Mouse (Mus musculus): ENCODE measurements around the gene Prkd1. TPM values are rescaled to one million over a fixed set of nuclear protein-coding genes. Genes with fewer than 3 reads are reported as not detected.
A peak's percentile ranks its signal among the peaks of the same experiment; 100 is the strongest.

Gene Prkd1
- polyA plus RNA-seq, 1 experiment from 2014 or later: 4.0 TPM

GRCm38 (mm10) chr12:50599370-50599769, 49.5 kb downstream of the Prkd1 start:
- H3K27ac ChIP-seq (ENCODE audit: low read length): no peak overlapping the region
- H3K4me1 ChIP-seq (ENCODE audit: insufficient read depth, low read depth, low read length): no peaks in the 10 kb centered on the region
- no peak overlapping the region for H3K9ac ChIP-seq (replicated peaks; ENCODE audit: low read depth)
- H3K27me3 ChIP-seq (replicated peaks; ENCODE audit: insufficient read depth, low read length): no peaks in the 10 kb centered on the region
- ATAC-seq (no peak), DNase-seq (ENCODE audit: low spot score) (no peak)
- no peak for TF ChIP-seq CTCF (IDR thresholded peaks at IDR 0.05)
- TF ChIP-seq EP300 (IDR thresholded peaks at IDR 0.05): no peak
- 48% methylated on average over 1 of the region's 1 CpGs for WGBS
- H3K36me3 ChIP-seq (ENCODE audit: insufficient read depth, low read length): no peaks in the 10 kb centered on the region
- H3K4me2 ChIP-seq (replicated peaks; ENCODE audit: low read depth, low read length): no peak overlapping the region
- H3K9me3 ChIP-seq (ENCODE audit: low read length): no peaks in the 10 kb centered on the region
- H3K4me3 ChIP-seq (ENCODE audit: low read depth, low read length): no peak overlapping the region

GRCm38 (mm10) chr12:50598053-50598988, 50.6 kb downstream of the Prkd1 start:
- 65% methylated on average over 9 of the region's 9 CpGs for WGBS
- no peak for ATAC-seq
- TF ChIP-seq CTCF (IDR thresholded peaks at IDR 0.05): no peak
- TF ChIP-seq EP300 (IDR thresholded peaks at IDR 0.05): no peak

GRCm38 (mm10) chr12:50597467-50597866, 51.4 kb downstream of the Prkd1 start:
- no peaks in the 10 kb centered on the region for H3K9me3 ChIP-seq (ENCODE audit: low read length)
- no peak for ATAC-seq
- H3K9ac ChIP-seq (replicated peaks; ENCODE audit: low read depth): no peak overlapping the region
- H3K36me3 ChIP-seq (ENCODE audit: insufficient read depth, low read length): no peaks in the 10 kb centered on the region
- WGBS: 90% methylated on average over 4 of the region's 4 CpGs
- H3K4me2 ChIP-seq (replicated peaks; ENCODE audit: low read depth, low read length): no peak overlapping the region
- no peaks in the 10 kb centered on the region for H3K4me1 ChIP-seq (ENCODE audit: insufficient read depth, low read depth, low read length)
- no peaks in the 10 kb centered on the region for H3K27me3 ChIP-seq (replicated peaks; ENCODE audit: insufficient read depth, low read length)
- no peak for DNase-seq (ENCODE audit: low spot score)
- TF ChIP-seq EP300 (IDR thresholded peaks at IDR 0.05) (no peak), CTCF (IDR thresholded peaks at IDR 0.05) (no peak)
- no peak overlapping the region for H3K27ac ChIP-seq (ENCODE audit: low read length)
- H3K4me3 ChIP-seq (ENCODE audit: low read depth, low read length): no peak overlapping the region

More at GRCm38 (mm10) chr12:50598053-50598988, 50.6 kb downstream of the Prkd1 start:
- H3K4me3 ChIP-seq (ENCODE audit: low read depth, low read length): no peak overlapping the region
- DNase-seq (ENCODE audit: low spot score): no peak
- H3K27ac ChIP-seq (ENCODE audit: low read length): no peak overlapping the region
- no peaks in the 10 kb centered on the region for H3K36me3 ChIP-seq (ENCODE audit: insufficient read depth, low read length)
- no peaks in the 10 kb centered on the region for H3K9me3 ChIP-seq (ENCODE audit: low read length)
- no peak overlapping the region for H3K9ac ChIP-seq (replicated peaks; ENCODE audit: low read depth)
- H3K4me1 ChIP-seq (ENCODE audit: insufficient read depth, low read depth, low read length): no peaks in the 10 kb centered on the region
- H3K27me3 ChIP-seq (replicated peaks; ENCODE audit: insufficient read depth, low read length): no peaks in the 10 kb centered on the region
- H3K4me2 ChIP-seq (replicated peaks; ENCODE audit: low read depth, low read length): no peak overlapping the region

GRCm38 (mm10) chr12:50595777-50596176, 53.1 kb downstream of the Prkd1 start:
- WGBS: 81% methylated on average over 5 of the region's 5 CpGs
- ATAC-seq: no peak

GRCm38 (mm10) chr12:50594506-50594905, 54.4 kb downstream of the Prkd1 start:
- H3K27ac ChIP-seq (ENCODE audit: low read length): no peak overlapping the region
- 52% methylated on average over 6 of the region's 6 CpGs for whole genome bisulfite sequencing
- H3K36me3 ChIP-seq (ENCODE audit: insufficient read depth, low read length): no peaks in the 10 kb centered on the region
- H3K4me2 ChIP-seq (replicated peaks; ENCODE audit: low read depth, low read length): peak overlapping the region; percentile 0; the same call in 1 of the 2 replicates
- no peaks in the 10 kb centered on the region for H3K27me3 ChIP-seq (replicated peaks; ENCODE audit: insufficient read depth, low read length)
- DNase-seq (ENCODE audit: low spot score) (peak; percentile 83), ATAC-seq (peak; percentile 93)
- no peaks in the 10 kb centered on the region for H3K4me1 ChIP-seq (ENCODE audit: insufficient read depth, low read depth, low read length)
- no peaks in the 10 kb centered on the region for H3K9me3 ChIP-seq (ENCODE audit: low read length)
- no peak overlapping the region for H3K4me3 ChIP-seq (ENCODE audit: low read depth, low read length)
- TF ChIP-seq CTCF (IDR thresholded peaks at IDR 0.05) (no peak), EP300 (IDR thresholded peaks at IDR 0.05) (peak; percentile 52)
- H3K9ac ChIP-seq (replicated peaks; ENCODE audit: low read depth): no peak overlapping the region

More at GRCm38 (mm10) chr12:50595777-50596176, 53.1 kb downstream of the Prkd1 start:
- no peaks in the 10 kb centered on the region for H3K27me3 ChIP-seq (replicated peaks; ENCODE audit: insufficient read depth, low read length)
- H3K4me3 ChIP-seq (ENCODE audit: low read depth, low read length): no peak overlapping the region
- H3K27ac ChIP-seq (ENCODE audit: low read length): no peak overlapping the region
- no peak overlapping the region for H3K9ac ChIP-seq (replicated peaks; ENCODE audit: low read depth)
- no peaks in the 10 kb centered on the region for H3K36me3 ChIP-seq (ENCODE audit: insufficient read depth, low read length)
- no peaks in the 10 kb centered on the region for H3K4me1 ChIP-seq (ENCODE audit: insufficient read depth, low read depth, low read length)
- no peaks in the 10 kb centered on the region for H3K9me3 ChIP-seq (ENCODE audit: low read length)
- no peak for DNase-seq (ENCODE audit: low spot score)
- TF ChIP-seq EP300 (IDR thresholded peaks at IDR 0.05): no peak
- no peak for TF ChIP-seq CTCF (IDR thresholded peaks at IDR 0.05)
- H3K4me2 ChIP-seq (replicated peaks; ENCODE audit: low read depth, low read length): no peak overlapping the region

- no peaks in the 10 kb centered on the region for H3K27me3 ChIP-seq (replicated peaks; ENCODE audit: insufficient read depth, low read length)
- no peak overlapping the region for H3K4me2 ChIP-seq (replicated peaks; ENCODE audit: low read depth, low read length)
- 35% methylated on average over 2 of the region's 2 CpGs for WGBS
- no peak for DNase-seq (ENCODE audit: low spot score)
- no peak overlapping the region for H3K9ac ChIP-seq (replicated peaks; ENCODE audit: low read depth)
- H3K36me3 ChIP-seq (ENCODE audit: insufficient read depth, low read length): no peaks in the 10 kb centered on the region
- no peaks in the 10 kb centered on the region for H3K4me1 ChIP-seq (ENCODE audit: insufficient read depth, low read depth, low read length)
- H3K9me3 ChIP-seq (ENCODE audit: low read length): no peaks in the 10 kb centered on the region
- no peak for ATAC-seq
- TF ChIP-seq CTCF (IDR thresholded peaks at IDR 0.05): no peak
- no peak for TF ChIP-seq EP300 (IDR thresholded peaks at IDR 0.05)
- no peak overlapping the region for H3K27ac ChIP-seq (ENCODE audit: low read length)
- H3K4me3 ChIP-seq (ENCODE audit: low read depth, low read length): no peak overlapping the region
Observed at GRCm38 (mm10) chr12:50593481-50593880, 55.4 kb downstream of the Prkd1 start.

All from lung, postnatal 0 days (tissue).